Mouse (Mus musculus): Measurements from ENCODE around the gene Eml4. TPM values are rescaled to one million over a fixed set of nuclear protein-coding genes. Genes with fewer than 3 reads are reported as not detected.

Eml4 gene
- total and polyA plus RNA-seq, 3 experiments, result 25.6 to 42.4 TPM; not detected in 1

- TF ChIP-seq MAFK (IDR thresholded peaks at IDR 0.05; ENCODE audit: borderline replicate concordance, low read depth, low read length), result peak; percentile 82
- TF ChIP-seq EP300 (IDR thresholded peaks at IDR 0.05; ENCODE audit: low read depth in 1 of 2, low read length in 2 of 2), result no peak
- TF ChIP-seq SIN3A (IDR thresholded peaks at IDR 0.05; ENCODE audit: low read length), result no peak
- TF ChIP-seq ELF1 (IDR thresholded peaks at IDR 0.05; ENCODE audit: low read depth, low read length), result peak; percentile 78
- no peak for TF ChIP-seq ZC3H11A (IDR thresholded peaks at IDR 0.05; ENCODE audit: low read depth, low read length)
These were observed 15.5 kb upstream of the Eml4 start (continued) for GRCm38 (mm10) chr17:83335183-83335584.

GRCm38 (mm10) chr17:83337051-83337898, 13.5 kb upstream of the Eml4 start:
- TF ChIP-seq ZC3H11A (IDR thresholded peaks at IDR 0.05; ENCODE audit: low read depth, low read length), result peak; percentile 30; the same call in 1 of the 2 replicates
- TF ChIP-seq SMC3 (IDR thresholded peaks at IDR 0.05; ENCODE audit: low read depth, low read length), result peak; percentile 44
- TF ChIP-seq UBTF (IDR thresholded peaks at IDR 0.05; ENCODE audit: borderline replicate concordance, insufficient read depth, low read depth, low read length), result no peak
- TF ChIP-seq JUND (IDR thresholded peaks at IDR 0.05; ENCODE audit: low read depth, low read length), result peak; percentile 96
- TF ChIP-seq RAD21 (IDR thresholded peaks at IDR 0.05; ENCODE audit: low read depth, low read length), result peak; percentile 37
- no peak for TF ChIP-seq ZMIZ1 (IDR thresholded peaks at IDR 0.05; ENCODE audit: low read depth, low read length)
- peak; percentile 36 to 49 (median 45); a peak in 5 of 6 replicates for TF ChIP-seq CTCF (IDR thresholded peaks at IDR 0.05 in 2 of 3, conservative IDR thresholded peaks at IDR 0.05 in 1 of 3; ENCODE audit: control insufficient read depth in 1 of 3, insufficient read depth in 1 of 3, low read depth in 2 of 3, low read length in 3 of 3, poor library complexity in 1 of 3, severe bottlenecking in 1 of 3)
- no peak for TF ChIP-seq MAX (IDR thresholded peaks at IDR 0.05; ENCODE audit: low read length)
- TF ChIP-seq MYB (IDR thresholded peaks at IDR 0.05; ENCODE audit: low read depth, low read length), result no peak
- TF ChIP-seq POLR2A (IDR thresholded peaks at IDR 0.05; ENCODE audit: control insufficient read depth in 1 of 2, insufficient read depth in 1 of 2, low read depth in 1 of 2, low read length in 2 of 2, poor library complexity in 1 of 2), result no peak
- Histone ChIP-seq H3K4me3 (ENCODE audit: control insufficient read depth in 1 of 2, insufficient read depth in 1 of 2, low read depth in 2 of 2, low read length in 2 of 2) (no peak overlapping the region), H3K79me2 (ENCODE audit: control insufficient read depth, insufficient read depth, low read length, poor library complexity) (no peaks in the 10 kb centered on the region), H3K9ac (ENCODE audit: control insufficient read depth, low read depth, low read length, poor library complexity, severe bottlenecking) (no peak overlapping the region), H3K27ac (ENCODE audit: control insufficient read depth, low read depth, low read length) (no peak overlapping the region), H3K27me3 (ENCODE audit: control insufficient read depth in 1 of 2, insufficient read depth in 2 of 2, low read length in 2 of 2) (no peaks in the 10 kb centered on the region), H3K4me1 (ENCODE audit: control insufficient read depth in 1 of 2, insufficient read depth in 2 of 2, low read length in 2 of 2) (peaks cover 0 to 3% of the 10 kb centered on the region in 2 experiments; a peak in 1 of 4 replicates), H3K36me3 (ENCODE audit: control insufficient read depth in 1 of 2, insufficient read depth in 2 of 2, low read length in 2 of 2) (peaks cover 0 to 6% of the 10 kb centered on the region in 2 experiments; a peak in 1 of 4 replicates), H3K9me3 (replicated peaks; ENCODE audit: insufficient read depth, low read length) (no peaks in the 10 kb centered on the region)
- DNase-seq (ENCODE audit: low read depth, low spot score), result peak; percentile 49

- Histone ChIP-seq H3K4me1 (ENCODE audit: control insufficient read depth in 1 of 2, insufficient read depth in 2 of 2, low read length in 2 of 2) (peaks cover 0 to 3% of the 10 kb centered on the region in 2 experiments; a peak in 1 of 4 replicates), H3K9me3 (replicated peaks; ENCODE audit: insufficient read depth, low read length) (no peaks in the 10 kb centered on the region), H3K36me3 (ENCODE audit: control insufficient read depth in 1 of 2, insufficient read depth in 2 of 2, low read length in 2 of 2) (peaks cover 0 to 6% of the 10 kb centered on the region in 2 experiments; a peak in 1 of 4 replicates), H3K27me3 (ENCODE audit: control insufficient read depth in 1 of 2, insufficient read depth in 2 of 2, low read length in 2 of 2) (no peaks in the 10 kb centered on the region), H3K9ac (ENCODE audit: control insufficient read depth, low read depth, low read length, poor library complexity, severe bottlenecking) (no peak overlapping the region), H3K79me2 (ENCODE audit: control insufficient read depth, insufficient read depth, low read length, poor library complexity) (no peaks in the 10 kb centered on the region), H3K27ac (ENCODE audit: control insufficient read depth, low read depth, low read length) (no peak overlapping the region), H3K4me3 (ENCODE audit: control insufficient read depth in 1 of 2, insufficient read depth in 1 of 2, low read depth in 2 of 2, low read length in 2 of 2) (no peak overlapping the region)
- DNase-seq (ENCODE audit: low read depth, low spot score), result no peak
- TF ChIP-seq MYB (IDR thresholded peaks at IDR 0.05; ENCODE audit: low read depth, low read length) (no peak), CHD1 (IDR thresholded peaks at IDR 0.05; ENCODE audit: low read depth, low read length) (no peak), MAX (IDR thresholded peaks at IDR 0.05; ENCODE audit: low read length) (no peak), JUND (IDR thresholded peaks at IDR 0.05; ENCODE audit: low read depth, low read length) (no peak), MAFK (IDR thresholded peaks at IDR 0.05; ENCODE audit: borderline replicate concordance, low read depth, low read length) (no peak), USF2 (IDR thresholded peaks at IDR 0.05; ENCODE audit: borderline replicate concordance in 1 of 2, insufficient read depth in 1 of 2, low read depth in 1 of 2, low read length in 2 of 2) (no peak), RAD21 (IDR thresholded peaks at IDR 0.05; ENCODE audit: low read depth, low read length) (no peak), GABPA (IDR thresholded peaks at IDR 0.05; ENCODE audit: low read depth, low read length) (no peak), ZNF384 (IDR thresholded peaks at IDR 0.05; ENCODE audit: low read depth, low read length) (no peak), SMC3 (IDR thresholded peaks at IDR 0.05; ENCODE audit: low read depth, low read length) (no peak), POLR2AphosphoS2 (IDR thresholded peaks at IDR 0.05; ENCODE audit: low read length) (no peak), ZKSCAN1 (IDR thresholded peaks at IDR 0.05; ENCODE audit: low read depth, low read length) (no peak), MAZ (IDR thresholded peaks at IDR 0.05; ENCODE audit: low read depth, low read length) (no peak), MXI1 (IDR thresholded peaks at IDR 0.05; ENCODE audit: low read depth, low read length) (no peak), GATA1 (IDR thresholded peaks at IDR 0.05; ENCODE audit: low read depth, low read length) (no peak), SIN3A (IDR thresholded peaks at IDR 0.05; ENCODE audit: low read length) (no peak), POLR2AphosphoS5 (IDR thresholded peaks at IDR 0.05; ENCODE audit: borderline replicate concordance, low read depth, low read length) (no peak), ZMIZ1 (IDR thresholded peaks at IDR 0.05; ENCODE audit: low read depth, low read length) (no peak)
These were observed 11.2 kb upstream of the Eml4 start for GRCm38 (mm10) chr17:83339368-83340085.
